Mouse (Mus musculus) adrenal gland, postnatal 4 days (tissue): ENCODE measurements around the gene Cacna1f. TPM values are rescaled to one million over a fixed set of nuclear protein-coding genes. Genes with fewer than 3 reads are reported as not detected.

ENCODE experiments used
- DNase-seq, 2 experiments: peaks; one replicate each; pipeline ENCODE4 v3.0.0; 2021 to 2022; ENCODE audit warnings: low spot score in 2 of 2, mixed read lengths in 2 of 2
- long read RNA-seq, 2 experiments: library from polyadenylated mRNA; stranded (forward); transcript quantifications; one replicate each; pipeline ENCODE4 v2.0.0; 2021
- total RNA-seq, 2 experiments: library from RNA; stranded (reverse); gene quantifications; 2 replicates each; pipeline ENCODE4 v1.2.3; 2021

Cacna1f gene
- total RNA-seq = under 1 TPM in 1 of 2 experiments, not detected in 1; 0.06 TPM
- long read RNA-seq, experiment 1 = 0 reads
- long read RNA-seq, experiment 2 = 0 reads

- DNase-seq = no peak
These were observed at the start of gene Cacna1f for GRCm38 (mm10) chrX:7606783-7607182. Gene Cacna1f, plus strand, starts transcription at chrX:7607083.

GRCm38 (mm10) chrX:7563076-7563475, 43.8 kb upstream of the Cacna1f start:
- no peak for DNase-seq

GRCm38 (mm10) chrX:7566352-7566751, 40.5 kb upstream of the Cacna1f start:
- no peak for DNase-seq

DNA sequence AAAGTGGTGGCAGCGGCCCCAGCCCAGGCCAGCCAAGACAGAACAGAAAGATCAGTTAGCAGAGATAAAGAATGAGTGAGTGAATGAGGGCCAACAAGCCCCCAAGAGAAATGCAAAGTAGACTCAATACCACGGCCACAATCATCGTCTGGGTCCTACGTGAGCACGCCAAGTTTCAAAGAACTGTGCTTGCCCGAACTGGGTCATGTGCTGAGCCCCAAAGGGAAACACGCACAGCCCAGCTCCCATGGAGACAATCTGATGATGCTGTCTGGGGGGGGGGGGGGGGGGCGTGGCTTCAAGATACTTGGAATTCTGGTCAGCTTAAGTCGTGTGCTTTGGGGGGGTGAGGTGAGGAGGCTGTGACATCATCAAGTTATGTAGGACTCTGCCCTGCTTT, 39.4 kb upstream of the Cacna1f start:
- DNase-seq = no peak

DNA sequence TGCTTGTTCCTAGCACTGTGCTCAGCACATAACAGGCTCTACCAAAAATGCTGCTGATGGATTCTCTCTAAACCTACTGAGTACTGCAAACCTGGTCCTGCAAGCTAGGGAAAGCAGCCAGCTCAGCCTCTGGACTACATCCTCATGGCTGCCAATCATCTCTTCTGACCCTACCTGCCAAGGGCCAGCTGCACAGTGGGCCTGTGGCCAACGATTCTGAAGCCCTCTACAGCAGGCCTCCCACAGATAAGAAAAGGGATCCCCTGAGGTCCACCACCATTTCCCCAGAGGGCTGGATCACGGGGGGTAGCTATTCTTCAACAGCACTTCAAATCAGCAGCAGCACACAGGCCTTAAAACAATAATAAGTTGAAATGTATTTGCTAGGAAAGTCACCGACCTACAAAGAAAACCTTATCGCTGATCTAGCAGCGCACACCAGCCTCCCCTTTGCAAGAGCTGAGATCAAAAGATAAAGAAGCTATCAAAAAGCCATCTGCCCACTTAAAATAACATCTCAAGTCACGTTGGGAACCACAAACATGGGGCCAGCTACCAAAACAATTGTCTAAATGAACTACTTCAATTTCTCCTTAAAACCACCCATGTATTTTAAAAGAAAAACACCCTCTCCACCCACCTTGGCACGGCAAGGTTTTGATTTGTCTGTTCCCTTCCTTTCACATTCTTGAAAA, 36.3 kb upstream of the Cacna1f start:
- no peak for DNase-seq

- no peak for DNase-seq
These were observed 35.2 kb upstream of the Cacna1f start for GRCm38 (mm10) chrX:7571565-7572136.

GRCm38 (mm10) chrX:7572466-7572865, 34.4 kb upstream of the Cacna1f start:
- no peak for DNase-seq

GRCm38 (mm10) chrX:7573176-7574086, 33.5 kb upstream of the Cacna1f start, which contains the start of gene Foxp3:
Gene Foxp3, plus strand, starts transcription at chrX:7573644.
- peak; percentile 12 to 19 for DNase-seq

DNA sequence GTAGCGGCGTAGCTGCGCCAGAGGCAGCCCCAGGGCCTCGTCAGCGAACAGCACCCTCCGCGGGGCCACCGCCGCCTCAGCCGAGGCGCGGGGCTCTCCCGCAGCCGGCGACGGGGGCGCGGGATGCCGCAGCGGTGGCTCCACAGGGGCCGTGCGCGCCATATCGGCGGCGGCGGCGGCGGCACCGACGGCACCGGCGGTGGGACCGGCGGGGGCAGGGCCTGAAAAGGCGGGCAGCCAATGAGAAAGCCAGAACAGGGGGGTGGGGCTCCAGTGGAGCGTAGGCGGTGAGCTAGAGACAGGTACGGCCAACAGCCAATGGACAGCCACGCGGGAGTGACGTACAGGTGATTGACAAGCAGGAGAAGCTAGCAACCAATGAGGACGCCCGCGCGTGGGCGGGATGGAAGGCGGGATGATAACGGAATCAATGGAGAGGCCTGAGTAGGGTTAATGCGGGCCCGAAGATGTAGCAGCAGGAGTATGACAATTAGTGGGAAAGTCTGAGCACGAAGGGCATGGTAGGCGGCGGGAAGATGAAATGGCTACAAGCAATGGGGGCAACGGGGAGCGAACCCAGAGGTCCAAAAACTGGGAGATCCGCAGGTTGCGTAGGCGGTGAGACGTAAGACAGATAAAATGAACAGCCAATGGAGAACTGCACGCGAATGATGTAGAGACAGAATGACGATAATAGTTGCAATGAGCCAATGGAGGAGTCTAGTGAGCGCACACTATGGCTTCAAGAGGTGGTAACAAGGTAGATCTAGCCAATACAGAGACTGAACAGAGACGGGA, 32.6 kb upstream of the Cacna1f start, which contains the start of gene Ppp1r3f:
Ppp1r3f (minus strand) TSS at position 197 of the 798 bp plus-strand sequence.
- DNase-seq = peak; percentile 60 to 69

DNA sequence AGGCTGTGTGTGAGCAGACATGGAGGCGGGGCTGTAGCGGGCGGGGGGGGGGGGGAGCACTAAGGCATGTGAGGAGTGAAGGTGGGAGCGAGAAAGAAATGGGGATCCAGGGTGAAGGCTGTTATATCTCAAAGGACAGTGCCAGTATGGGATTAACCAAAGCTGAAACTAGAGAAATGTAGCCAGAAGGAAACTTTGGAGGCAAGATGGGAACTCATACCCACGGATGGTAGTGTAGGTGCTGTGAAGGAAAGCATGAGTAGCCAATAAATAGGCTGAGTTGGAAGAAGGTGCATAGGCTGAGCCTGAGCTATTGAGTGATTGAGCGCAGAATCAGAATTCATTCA, 32.0 kb upstream of the Cacna1f start:
- DNase-seq = no peak

DNA sequence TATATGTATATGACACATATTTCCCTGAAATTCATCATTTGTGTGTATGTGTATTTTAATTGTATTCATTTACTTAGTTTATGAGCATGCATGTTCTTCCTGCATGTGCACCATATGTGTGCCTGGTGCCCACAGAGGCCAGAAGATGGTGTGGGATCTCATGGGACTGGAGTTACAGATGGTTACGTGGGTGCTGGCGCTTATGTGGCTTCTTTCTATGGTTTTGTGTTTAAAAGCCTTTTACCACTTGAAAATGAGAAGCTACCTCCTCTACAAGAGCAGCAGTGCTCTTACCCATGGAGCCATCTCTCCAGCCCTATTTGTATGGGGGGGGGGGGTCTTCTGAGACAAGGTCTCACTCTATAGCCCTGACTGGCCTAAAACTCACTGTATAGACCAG, 25.7 kb upstream of the Cacna1f start:
- no peak for DNase-seq

DNA sequence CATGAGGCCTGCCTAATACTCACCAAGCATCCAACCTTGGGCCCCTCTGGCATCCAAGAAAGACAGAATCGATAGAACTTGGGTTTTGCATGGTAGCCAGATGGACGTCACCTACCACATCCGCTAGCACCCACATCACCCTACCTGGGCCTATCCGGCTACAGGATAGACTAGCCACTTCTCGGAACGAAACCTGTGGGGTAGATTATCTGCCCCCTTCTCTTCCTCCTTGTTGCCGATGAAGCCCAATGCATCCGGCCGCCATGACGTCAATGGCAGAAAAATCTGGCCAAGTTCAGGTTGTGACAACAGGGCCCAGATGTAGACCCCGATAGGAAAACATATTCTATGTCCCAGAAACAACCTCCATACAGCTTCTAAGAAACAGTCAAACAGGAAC, 23.0 kb upstream of the Cacna1f start:
- DNase-seq = no peak

DNA sequence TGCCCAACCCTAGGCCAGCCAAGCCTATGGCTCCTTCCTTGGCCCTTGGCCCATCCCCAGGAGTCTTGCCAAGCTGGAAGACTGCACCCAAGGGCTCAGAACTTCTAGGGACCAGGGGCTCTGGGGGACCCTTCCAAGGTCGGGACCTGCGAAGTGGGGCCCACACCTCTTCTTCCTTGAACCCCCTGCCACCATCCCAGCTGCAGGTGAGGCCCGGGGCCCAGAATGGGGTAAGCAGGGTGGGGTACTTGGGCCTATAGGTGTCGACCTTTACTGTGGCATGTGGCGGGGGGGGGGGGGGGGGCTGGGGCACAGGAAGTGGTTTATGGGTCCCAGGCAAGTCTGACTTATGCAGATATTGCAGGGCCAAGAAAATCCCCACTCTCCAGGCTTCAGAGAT, 20.5 kb upstream of the Cacna1f start:
- DNase-seq = no peak

DNA sequence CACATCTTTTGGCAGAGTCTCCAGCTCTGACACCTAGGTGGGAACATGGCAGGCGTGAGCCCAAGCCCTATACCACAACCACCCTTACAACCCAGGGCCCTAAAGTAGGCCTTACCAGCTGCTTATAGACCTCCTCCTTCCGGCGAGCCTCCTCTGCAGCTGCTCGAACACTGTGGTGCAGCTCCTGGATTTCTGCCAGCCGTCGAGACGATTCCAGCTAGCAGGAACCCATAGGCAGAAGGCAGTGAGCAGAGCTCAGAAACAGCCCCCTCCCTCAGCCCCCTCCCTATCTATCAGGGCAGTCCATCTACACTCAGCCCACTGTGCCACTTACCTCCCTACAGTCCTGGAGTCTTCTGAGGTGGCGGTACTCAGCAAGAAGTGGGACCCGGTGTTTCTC, 11.5 kb upstream of the Cacna1f start:
- DNase-seq = no peak

- DNase-seq = no peak
These were observed 2.9 kb upstream of the Cacna1f start for GRCm38 (mm10) chrX:7604004-7604403.

- DNase-seq = peak; percentile 24 to 38
These were observed 1.9 kb upstream of the Cacna1f start, which contains the start of gene Ccdc22 for GRCm38 (mm10) chrX:7604879-7605574. Gene Ccdc22, minus strand, starts transcription at chrX:7605517.

GRCm38 (mm10) chrX:7605575-7605941, 1.3 kb upstream of the Cacna1f start:
- no peak for DNase-seq

- no peak for DNase-seq
These were observed 3.2 kb downstream of the Cacna1f start for GRCm38 (mm10) chrX:7610035-7610434.

- no peak for DNase-seq
These were observed 3.8 kb downstream of the Cacna1f start for GRCm38 (mm10) chrX:7610536-7611258.
